Mouse (Mus musculus): Measurements from ENCODE around the gene St8sia2. TPM values are rescaled to one million over a fixed set of nuclear protein-coding genes. Genes with fewer than 3 reads are reported as not detected.

The St8sia2 gene
- under 1 TPM; 0.10 to 0.23 TPM for total RNA-seq (2021)
- long read RNA-seq, experiment 1, partial matches to known transcripts, result 0 of 1 reads
- long read RNA-seq, experiment 1, other reads (novel, unspliced or antisense), result 1 of 1 reads
- long read RNA-seq, experiment 2, result 0 reads

DNA sequence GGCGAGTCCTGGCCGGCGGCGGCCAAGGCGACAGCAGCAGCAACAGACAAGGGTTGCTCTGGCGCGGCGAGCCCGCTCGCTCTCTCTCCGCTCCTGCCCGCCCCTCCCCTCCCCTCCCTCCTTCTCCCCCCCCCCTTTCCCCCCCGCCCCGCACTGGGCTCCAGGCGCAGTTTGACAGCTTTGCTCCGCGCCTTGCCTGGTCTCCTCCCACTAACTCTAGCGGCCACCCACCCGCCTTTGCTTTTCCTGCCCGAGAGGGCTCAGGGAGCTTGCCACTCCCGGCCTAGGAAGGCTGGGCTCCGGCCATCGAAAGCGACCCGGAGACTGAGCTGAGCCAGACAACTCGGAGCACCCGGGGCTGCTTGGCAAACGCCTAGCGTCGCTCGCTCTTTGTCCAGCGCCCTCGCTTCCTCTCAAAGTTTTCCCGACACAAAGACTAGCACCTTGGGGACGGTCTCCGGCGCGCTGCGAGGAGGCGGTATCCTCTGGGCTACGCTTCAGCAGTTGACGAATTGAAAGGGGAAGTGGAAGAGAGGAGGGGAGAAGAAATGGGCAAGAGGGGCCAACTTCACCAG, at the start of gene St8sia2:
Gene St8sia2, minus strand, starts transcription at position 90 of the 575 bp plus-strand sequence.
- DNase-seq, result peak; percentile 45 to 49

GRCm38 (mm10) chr7:74061076-74061475, 47.6 kb upstream of the St8sia2 start:
- DNase-seq, result no peak

- peak; percentile 48 to 49 for DNase-seq
These were observed 46.9 kb upstream of the St8sia2 start for GRCm38 (mm10) chr7:74060306-74060946.

GRCm38 (mm10) chr7:74059684-74060083, 46.2 kb upstream of the St8sia2 start:
- no peak for DNase-seq

GRCm38 (mm10) chr7:74055753-74056152, 42.3 kb upstream of the St8sia2 start:
- no peak for DNase-seq

- DNase-seq, result no peak
These were observed 34.1 kb upstream of the St8sia2 start for GRCm38 (mm10) chr7:74047591-74047990.

DNA sequence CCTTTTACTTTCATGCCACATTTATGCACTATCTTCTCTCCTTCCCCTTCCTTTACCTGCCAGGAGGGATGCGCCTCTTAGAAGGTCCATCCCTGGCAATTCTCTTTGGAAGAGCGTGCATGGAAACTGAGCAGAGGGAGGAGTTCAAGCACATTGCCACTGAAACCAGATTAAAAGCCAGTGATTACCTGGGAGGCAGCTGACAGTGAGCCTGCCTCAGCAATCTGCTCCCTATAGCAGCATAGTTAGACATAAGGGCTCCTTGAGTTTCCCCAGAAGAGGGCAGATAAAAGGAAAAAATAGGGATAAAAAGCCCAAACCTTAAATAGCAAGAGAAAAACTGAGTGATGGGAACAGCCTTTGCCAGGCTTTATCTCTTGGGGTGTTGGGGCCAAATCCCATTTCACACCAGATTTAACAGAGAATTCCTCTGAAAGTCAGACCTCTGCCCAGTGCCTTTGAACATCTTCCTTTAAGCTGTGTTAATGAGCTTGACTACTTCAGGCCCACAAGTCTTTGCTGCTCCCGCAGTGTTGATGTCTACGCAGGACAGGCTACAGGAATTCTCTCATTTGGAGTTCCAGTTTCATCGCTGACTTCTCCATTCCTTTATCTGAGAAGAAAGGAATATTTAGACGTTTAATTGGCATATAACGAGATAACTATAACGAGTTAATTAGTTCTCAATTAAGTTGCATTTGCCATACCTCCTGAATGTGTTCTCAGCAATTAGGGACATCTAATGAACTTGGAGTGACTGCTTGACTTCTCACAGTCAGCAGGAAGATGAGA, 31.9 kb upstream of the St8sia2 start:
- no peak for DNase-seq

GRCm38 (mm10) chr7:74043562-74044138, 30.2 kb upstream of the St8sia2 start:
- peak; percentile 34 to 47 for DNase-seq

GRCm38 (mm10) chr7:74025007-74025406, 11.5 kb upstream of the St8sia2 start:
- peak; percentile 38 to 69 for DNase-seq

GRCm38 (mm10) chr7:74024171-74024570, 10.7 kb upstream of the St8sia2 start:
- no peak for DNase-seq

- no peak for DNase-seq
These were observed 9.1 kb upstream of the St8sia2 start for GRCm38 (mm10) chr7:74022571-74022970.

DNA sequence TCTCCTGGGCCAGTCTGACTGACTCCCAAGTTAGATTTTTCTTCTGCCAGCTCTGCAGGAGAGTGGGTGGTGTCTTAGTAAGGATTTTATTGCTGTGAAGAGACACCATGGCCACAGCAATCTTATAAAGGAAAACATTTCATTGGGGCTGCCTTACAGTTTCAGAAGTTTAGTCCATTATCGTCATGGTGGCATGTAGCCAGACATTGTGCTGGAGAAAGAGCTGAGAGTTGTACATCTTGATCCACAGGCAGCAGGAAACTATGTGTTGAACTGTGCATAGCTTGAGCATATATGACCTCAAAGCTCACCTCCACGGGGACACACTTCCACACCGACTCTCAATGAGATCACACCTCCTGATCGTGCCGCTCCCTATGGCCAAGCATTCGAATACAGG, 8.3 kb upstream of the St8sia2 start:
- DNase-seq, result no peak

- no peak for DNase-seq
These were observed 3.1 kb upstream of the St8sia2 start for GRCm38 (mm10) chr7:74016613-74017012.

DNA sequence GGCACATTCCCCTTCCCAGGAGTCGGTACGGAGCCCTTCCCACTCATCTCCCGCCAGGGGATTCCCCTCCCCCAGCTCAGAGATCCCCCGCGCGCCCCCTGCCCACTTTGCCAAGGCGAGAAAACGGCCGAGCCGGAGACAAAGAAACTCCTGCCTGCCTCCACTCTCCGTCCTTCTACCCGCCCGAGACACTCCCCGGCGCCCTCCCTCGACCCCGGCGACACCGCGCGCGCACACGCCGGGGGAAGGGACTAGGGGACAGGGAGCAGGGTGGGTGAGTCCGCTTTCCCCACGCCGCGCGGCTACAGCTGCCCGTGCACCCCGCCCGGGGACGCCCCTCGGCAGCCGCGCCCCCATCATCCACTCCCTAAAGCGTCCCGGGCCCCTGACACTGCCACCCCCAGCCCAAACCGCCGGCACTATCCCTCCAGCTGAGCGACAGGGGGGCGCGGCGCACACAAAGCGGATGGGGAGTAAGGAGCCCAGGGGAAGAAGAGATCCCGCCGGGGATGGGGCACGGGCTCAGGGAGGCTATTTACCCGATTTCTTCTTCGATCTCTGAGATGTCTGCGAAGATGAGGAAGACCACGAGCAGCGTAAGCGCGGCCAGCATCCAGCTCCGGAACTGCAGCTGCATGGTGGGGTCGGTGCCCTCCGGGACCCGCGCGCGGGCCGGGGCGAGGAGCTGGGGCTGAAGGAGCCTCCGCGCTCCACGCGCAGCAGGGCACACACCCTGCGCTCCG, 461 bp downstream of the St8sia2 start:
- peak in 1 of 2 experiments; percentile 5 for DNase-seq

GRCm38 (mm10) chr7:74011976-74012857, 1.3 kb downstream of the St8sia2 start:
- DNase-seq, result peak in 1 of 2 experiments; percentile 5

DNA sequence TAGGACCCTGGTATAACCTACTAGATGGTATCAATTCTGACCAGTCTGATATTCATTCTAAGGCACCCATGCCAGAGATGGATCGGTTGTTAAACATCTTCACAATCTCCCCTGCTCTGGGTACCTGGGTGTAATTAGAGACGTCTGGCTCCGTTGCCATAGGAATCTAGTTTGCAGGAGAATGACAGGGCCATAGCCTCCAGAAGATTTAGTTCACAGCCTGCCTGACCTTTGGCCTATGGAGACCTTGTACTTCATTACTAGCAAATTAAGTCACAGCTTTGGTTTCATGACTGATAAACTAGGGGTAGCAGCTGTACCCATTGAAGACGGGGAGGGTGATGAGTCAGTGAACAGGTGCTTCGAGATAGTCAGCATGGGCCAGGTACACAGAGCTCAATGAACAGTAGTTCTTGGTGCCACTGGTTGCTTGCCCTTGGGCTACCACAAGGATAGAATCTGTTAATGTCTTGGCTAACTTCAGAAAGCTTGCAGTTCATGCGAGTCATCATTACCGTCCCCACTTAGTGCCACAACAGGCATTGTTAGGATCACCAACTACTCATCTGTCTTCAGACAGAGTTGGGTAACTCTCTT, 4.4 kb downstream of the St8sia2 start:
- no peak for DNase-seq

GRCm38 (mm10) chr7:74006775-74007371, 6.6 kb downstream of the St8sia2 start:
- no peak for DNase-seq

DNA sequence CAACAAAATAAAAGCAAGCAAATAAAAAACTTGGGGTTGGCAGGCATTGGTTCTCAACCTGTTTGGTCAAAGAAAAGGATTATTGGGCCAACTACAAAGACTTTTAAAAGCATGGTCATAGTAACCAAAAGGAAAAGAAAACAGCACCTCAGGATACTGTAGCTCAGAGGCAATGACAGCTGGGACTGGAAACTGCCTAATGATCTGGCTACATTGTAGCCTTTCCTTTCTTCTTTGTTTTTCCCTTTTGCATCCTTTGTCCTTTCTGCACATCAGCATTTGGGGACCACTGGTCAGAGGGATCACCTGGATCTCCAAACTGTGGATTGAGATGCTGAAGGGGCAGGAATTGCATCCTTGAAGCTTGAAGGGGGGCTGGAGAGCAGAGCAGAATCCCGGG, 7.1 kb downstream of the St8sia2 start:
- no peak for DNase-seq

- no peak for DNase-seq
These were observed 12.6 kb downstream of the St8sia2 start for GRCm38 (mm10) chr7:74000743-74001510.
